Mouse (Mus musculus) cerebellum, adult 11 months (tissue): ENCODE measurements at regions not wholly inside any gene's neighbourhood (a gene's known extent, or its start where the extent isn't known, plus 50 kb on each side); places are given as distances from the start of the nearest gene placed in this dataset.
A peak's percentile ranks its signal among the peaks of the same experiment; 100 is the strongest.

Experiments
- DNase-seq: peaks from one replicate; pipeline ENCODE4 v3.0.0; 2022

GRCm38 (mm10) chr3:49200596-49200995, 556.5 kb downstream of the Pcdh18 start:
- no peak for DNase-seq

DNA sequence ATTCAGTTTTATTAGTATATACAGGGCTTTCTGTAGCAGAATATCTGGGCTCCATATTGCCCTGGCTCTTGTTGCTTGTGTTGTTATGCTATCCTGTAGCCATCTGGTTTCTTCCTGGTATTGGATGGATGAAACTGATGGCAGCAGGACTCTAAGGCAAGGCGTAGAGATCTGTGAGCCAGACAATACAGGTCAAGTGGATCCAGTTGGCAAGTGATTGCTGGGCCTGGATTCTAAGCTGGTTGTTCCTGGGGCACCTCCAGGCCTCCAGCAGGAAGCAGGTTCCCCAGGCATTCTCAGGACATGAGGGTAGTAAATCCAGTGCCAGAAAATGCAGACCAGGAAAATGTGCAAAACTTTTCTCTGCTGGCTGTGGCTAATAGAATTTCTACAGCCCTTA, 571.6 kb downstream of the Pcdh18 start:
- peak; percentile 28 for DNase-seq
